Mouse (Mus musculus): ENCODE results near the gene Cdc5l.
A peak's percentile ranks its signal among the peaks of the same experiment; 100 is the strongest.

The Cdc5l gene

DNA sequence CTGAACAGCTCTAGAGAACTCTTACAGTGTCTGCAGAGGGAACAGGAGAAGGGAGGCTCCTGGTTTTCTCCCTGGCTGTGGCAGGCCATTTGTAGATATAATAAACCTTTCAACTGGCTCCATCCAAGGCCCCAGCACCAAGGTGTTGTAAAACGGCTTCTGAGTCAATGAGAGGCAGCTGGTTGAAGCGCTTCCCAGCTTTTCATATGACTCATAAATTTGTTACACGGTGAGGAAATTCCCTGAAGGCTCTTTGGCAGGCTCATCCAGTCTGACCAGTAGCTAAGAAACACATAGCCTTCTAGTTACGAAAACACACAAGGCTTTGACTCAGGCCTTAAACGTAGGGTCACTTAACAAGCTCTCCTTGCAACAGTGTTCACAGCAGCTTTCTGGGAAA is 74.1 kb downstream of the Cdc5l start:
- DNase-seq = peak; percentile 16

DNA sequence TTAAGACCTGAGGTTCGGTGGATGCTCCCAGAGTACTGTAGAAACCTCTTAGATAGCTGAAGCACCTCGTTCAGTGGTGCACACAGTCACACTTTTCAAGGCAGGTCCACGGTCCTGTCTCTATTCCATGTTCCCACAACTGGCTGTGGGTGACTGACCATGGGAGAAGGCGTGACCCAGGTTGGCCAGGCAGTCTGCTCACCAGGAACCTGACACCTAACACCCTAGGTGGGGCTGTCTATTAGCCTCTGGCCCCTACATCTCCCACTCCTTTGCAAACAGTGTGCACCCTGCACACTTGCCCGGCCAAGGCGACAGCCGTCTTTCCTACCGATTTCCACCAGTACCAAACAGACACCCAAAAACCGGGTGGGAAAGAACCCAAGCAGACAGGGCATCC is 77.1 kb downstream of the Cdc5l start:
- no peak for DNase-seq

DNA sequence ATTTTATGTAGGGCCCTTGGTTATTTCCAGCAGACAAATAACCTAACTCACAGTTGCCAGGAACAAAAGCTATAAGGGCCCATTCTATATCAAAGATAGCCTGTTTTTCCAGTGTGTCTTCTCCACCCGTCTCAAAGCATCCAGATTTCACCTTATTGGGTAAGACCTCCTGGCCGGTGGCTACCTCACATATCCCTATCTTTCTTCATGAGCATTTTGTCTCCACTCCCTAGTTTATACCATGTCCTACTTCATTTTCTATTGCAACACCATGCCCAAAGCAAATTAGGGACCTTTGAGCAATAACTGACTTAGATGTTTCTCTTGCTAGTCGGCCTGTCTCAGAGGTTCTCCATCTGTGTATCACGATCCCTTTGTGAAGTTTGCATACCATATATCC is 85.6 kb downstream of the Cdc5l start:
- no peak for DNase-seq

All from kidney, adult 11 months (tissue).